20 mouse cellular contexts compared by ENCODE assay signal in the genomic region with DNA sequence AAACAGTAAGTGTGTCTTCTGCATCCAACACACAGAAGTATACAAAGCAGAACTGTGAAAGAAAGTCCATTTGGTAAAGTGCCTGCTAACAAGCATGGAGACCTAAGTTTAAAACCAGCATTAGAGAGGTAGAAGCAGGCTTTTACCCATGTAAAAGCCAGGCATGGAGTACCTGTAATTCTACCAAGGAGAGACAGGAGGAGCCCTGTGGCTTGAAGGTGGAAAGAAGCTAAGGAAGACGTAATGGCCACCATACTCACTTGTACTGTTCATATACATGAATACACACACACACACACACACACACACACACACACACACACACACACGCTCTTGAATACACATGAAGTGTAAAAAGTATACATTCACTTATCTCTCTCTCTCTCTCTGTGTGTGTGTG. TPM values are rescaled to one million over a fixed set of nuclear protein-coding genes. Genes with fewer than 3 reads are reported as not detected.
DNase-seq lines count a peak whose midpoint lies in the region; TF ChIP-seq lines count a peak whose summit lies in the region.
"Had no signal": no experiment of that assay in that cellular context is flagged by ENCODE, and none has a peak within 500 bp of the region (broad histone marks: within the 10 kb centered on the region; RNA-seq: fewer than 3 reads in every experiment).

No protein-coding gene starts in this region.

- no peak for TF ChIP-seq POLR2A in heart, adult 2 months (IDR thresholded peaks at IDR 0.05; ENCODE audit: insufficient read depth, low read depth, low read length)

- intact Hi-C loops in heart, adult 2 months (cut with DNase I): loop anchor here (5.0 kb wide), 1 partner anchor 288 kb away; no protein-coding TSS in a partner anchor
- intact Hi-C loops in heart, postnatal 25 days (cut with DNase I): loop anchor here (2.0 kb wide), 1 partner anchor 286 kb away; no protein-coding TSS in a partner anchor
- intact Hi-C loops in left cerebral cortex, adult 2 months (cut with DNase I): loop anchor here (2.0 kb wide), 1 partner anchor 72 kb away; no protein-coding TSS in a partner anchor
- intact Hi-C loops in left cerebral cortex, postnatal 4 days (cut with DNase I): loop anchor here (5.0 kb wide), 1 partner anchor 113 kb away; no protein-coding TSS in a partner anchor

- no peak overlapping the region for H3K4me3 ChIP-seq in heart, adult 2 months
- H3K4me3 ChIP-seq in left cerebral cortex, adult 2 months: no peak overlapping the region
- H3K4me3 ChIP-seq: embryonic facial prominence, embryonic 15.5 days; forebrain, embryonic 15.5 days; limb, embryonic 12.5 days; megakaryocyte, embryonic 14.5 days; neural tube, embryonic 12.5 days had no signal

- WGBS in heart, adult 2 months: 75% methylated on average over 2 of the region's 2 CpGs

- no peak for TF ChIP-seq EP300 in heart, adult 2 months (IDR thresholded peaks at IDR 0.05; ENCODE audit: insufficient read depth, low read depth, low read length)

- peaks cover 2% of the 10 kb centered on the region for H3K4me1 ChIP-seq in heart, adult 2 months (ENCODE audit: control insufficient read depth, insufficient read depth, low read length)

- no peak overlapping the region for H3K9ac ChIP-seq in heart, adult 2 months (ENCODE audit: low read depth, low read length)
- H3K9ac ChIP-seq: embryonic facial prominence, embryonic 15.5 days; forebrain, embryonic 15.5 days; limb, embryonic 12.5 days; liver, postnatal 0 days had no signal

- H3K36me3 ChIP-seq in heart, adult 2 months (ENCODE audit: control insufficient read depth, insufficient read depth, low read length): no peaks in the 10 kb centered on the region
- H3K36me3 ChIP-seq: embryonic facial prominence, embryonic 15.5 days; forebrain, embryonic 15.5 days; limb, embryonic 12.5 days; neural tube, embryonic 12.5 days had no signal

- no peak overlapping the region for H3K27ac ChIP-seq in heart, adult 2 months
- no peak overlapping the region for H3K27ac ChIP-seq in left cerebral cortex, adult 2 months
- H3K27ac ChIP-seq: embryonic facial prominence, embryonic 15.5 days; limb, embryonic 12.5 days; neural tube, embryonic 12.5 days had no signal

- peak; percentile 14; the same call in 1 of the 2 replicates for TF ChIP-seq CTCF in heart, adult 2 months (IDR thresholded peaks at IDR 0.05)
- TF ChIP-seq CTCF in left cerebral cortex, adult 2 months (IDR thresholded peaks at IDR 0.05): peak; percentile 21

- no peaks in the 10 kb centered on the region for H3K79me2 ChIP-seq in heart, adult 2 months (replicated peaks; ENCODE audit: control insufficient read depth, insufficient read depth, low read length)

- no peaks in the 10 kb centered on the region for H3K27me3 ChIP-seq in heart, adult 2 months (ENCODE audit: control insufficient read depth, insufficient read depth, low read length)
- H3K27me3 ChIP-seq: forebrain, embryonic 15.5 days; neural tube, embryonic 12.5 days had no signal

- no peak for DNase-seq in heart, adult 2 months
- no peak for DNase-seq in heart, postnatal 25 days (ENCODE audit: low spot score)
- DNase-seq in left cerebral cortex, adult 2 months (ENCODE audit: extremely low spot score in 1 of 2, low spot score in 2 of 2): no peak
- DNase-seq in left cerebral cortex, postnatal 4 days: no peak
- peak; percentile 6 for DNase-seq in A20 (ENCODE audit: low read depth, low spot score)
- DNase-seq in R1 (ENCODE audit: low read depth, low spot score): peak; percentile 33
- no peak for DNase-seq in embryo, embryonic 10 days (ENCODE audit: low spot score)
- no peak for DNase-seq in MN1 (ENCODE audit: low spot score)
- DNase-seq: adrenal gland, adult 8-10 months; gastrocnemius, postnatal 36 days; kidney, adult 11 months; liver, postnatal 0 days; lung, postnatal 36 days; midbrain, embryonic 14.5 days; thymus, postnatal 25 days had no signal

RNA-seq across cellular contexts. Expression of a gene that starts 6.9 kb away (rescaled TPM):
- total RNA-seq in heart, adult 2 months (2021): 1 to 10 TPM; 3.2 to 4.0 TPM
- 10.4 and 12.1 TPM in 2 replicates for polyA plus RNA-seq in heart, adult 2 months (2012; rRNA removed)
- 1 to 10 TPM; 5.1 to 6.7 TPM for total RNA-seq in heart, postnatal 25 days (2021)
- total RNA-seq in left cerebral cortex, adult 2 months (2021): 10 to 100 TPM; 23.7 to 25.0 TPM
- 10 to 100 TPM; 48.2 to 49.8 TPM for total RNA-seq in left cerebral cortex, postnatal 4 days (2021)

Comparison
In these comparisons a context has a peak if more than half of its experiments do, and no peak if none do; other contexts are left out.
1. DNase-seq: peak in A20 (single experiment) and R1 (single experiment); none in heart, adult 2 months (0 of 2), heart, postnatal 25 days (single experiment), left cerebral cortex, adult 2 months (0 of 2), left cerebral cortex, postnatal 4 days (single experiment), embryo, embryonic 10 days (single experiment) and MN1 (single experiment).